Mouse (Mus musculus) CD8-positive naive resting alpha-beta T cell, adult 57 days (primary cell): ENCODE results near the gene Pck2. TPM values are rescaled to one million over a fixed set of nuclear protein-coding genes. Genes with fewer than 3 reads are reported as not detected.

Source experiments
- total RNA-seq: library from RNA; stranded (reverse); gene quantifications from one replicate; pipeline ENCODE4 v1.2.4, GENCODE M21; 2023

The Pck2 gene
- 10.7 TPM for total RNA-seq

DNA sequence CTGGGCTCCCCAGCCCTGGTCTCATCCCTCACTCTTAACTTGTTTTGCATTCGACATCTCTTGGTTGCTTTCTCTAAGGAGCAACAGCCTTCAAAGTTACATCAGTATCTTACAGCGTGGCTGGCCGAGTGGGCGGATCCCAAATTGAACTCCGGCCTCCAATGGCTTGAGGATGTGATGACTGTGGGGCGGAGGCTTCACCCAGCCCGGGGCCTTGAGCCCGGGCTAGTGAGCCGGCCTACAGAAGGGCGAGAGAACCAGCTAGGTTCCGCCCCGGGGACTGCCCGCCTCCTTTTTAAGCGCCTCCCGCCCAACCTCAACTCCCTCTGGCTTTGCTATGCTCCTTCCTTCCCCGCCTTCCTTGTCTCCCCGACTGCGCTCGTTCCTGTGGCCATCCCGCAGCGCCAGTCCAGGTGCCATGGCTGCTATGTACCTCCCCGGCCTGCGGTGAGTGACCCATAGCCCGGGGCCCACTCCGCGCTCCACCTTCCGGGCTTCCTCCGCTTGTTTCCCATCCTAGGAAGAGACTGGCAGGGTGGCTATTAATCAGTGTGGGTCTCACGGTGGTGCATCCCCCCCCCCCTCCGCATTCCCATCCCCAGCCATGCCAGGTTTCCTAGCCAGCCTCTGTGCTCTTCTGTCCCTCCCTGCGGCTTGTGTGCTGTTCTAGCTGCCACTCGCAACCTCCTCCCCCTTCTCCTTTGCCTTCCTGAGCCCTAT is at the start of gene Pck2:
Gene Pck2 (plus strand): TSS at position 200 of the 720 bp plus-strand sequence.

GRCm38 (mm10) chr14:55490361-55491201 is 49.5 kb upstream of the Pck2 start, which contains the start of gene Carmil3:
TSS of gene Carmil3 (plus strand) at chr14:55490651.

DNA sequence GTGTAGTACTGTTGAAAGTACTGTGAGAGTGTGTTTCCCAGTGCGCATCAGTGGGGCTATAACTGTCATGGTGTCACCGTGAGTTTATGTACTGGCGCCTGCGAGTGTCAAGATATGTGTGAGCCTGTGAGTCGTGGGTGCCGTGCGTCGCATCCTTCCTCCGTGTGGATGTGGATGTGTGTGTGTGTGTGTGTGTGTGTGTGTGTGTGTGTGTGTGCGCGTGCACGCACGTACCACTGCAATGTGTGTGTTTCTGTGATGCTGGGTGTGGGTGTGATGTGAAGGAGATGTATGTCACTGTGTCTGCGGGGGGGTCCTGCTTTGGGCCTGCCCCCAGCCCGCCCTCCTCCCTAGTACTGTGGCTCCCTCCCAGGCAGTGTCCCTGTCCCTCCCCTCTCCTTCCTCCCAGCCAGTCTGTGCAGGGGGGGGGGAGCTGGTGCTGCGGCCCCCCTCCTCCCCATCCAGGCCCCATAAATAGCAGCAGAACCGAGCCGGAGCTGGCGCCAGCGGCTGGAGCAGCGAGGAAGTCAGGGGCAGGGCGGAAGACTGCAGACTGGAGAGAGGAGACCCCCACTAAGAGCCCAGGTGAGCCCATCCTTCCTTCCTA is 29.8 kb upstream of the Pck2 start, which contains the start of gene Cpne6:
Gene Cpne6 (plus strand): TSS at position 321 of the 607 bp plus-strand sequence.

DNA sequence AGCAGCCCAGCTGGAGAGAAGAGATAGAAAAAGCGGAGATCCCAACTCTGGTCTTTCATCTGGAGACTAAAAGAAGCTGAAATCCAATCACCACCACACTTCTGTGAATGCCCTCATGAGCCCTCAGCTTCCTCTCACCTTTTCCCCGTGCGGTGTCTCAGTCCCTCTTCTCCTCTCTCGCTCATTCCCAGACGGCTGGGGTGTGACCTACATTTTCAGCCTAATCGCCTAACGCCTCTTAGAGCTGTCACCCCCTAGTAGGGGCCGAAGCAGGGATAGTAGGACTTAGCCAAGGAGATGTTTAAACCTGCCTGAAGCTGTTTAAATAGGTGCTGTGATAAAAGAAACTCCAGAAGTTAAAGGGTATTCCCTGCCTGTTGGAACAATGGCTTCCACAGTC is 15.3 kb upstream of the Pck2 start, which contains the start of gene Nrl:
Gene Nrl (minus strand): TSS at position 197 of the 400 bp plus-strand sequence.

GRCm38 (mm10) chr14:55559799-55560201 is 19.7 kb downstream of the Pck2 start, which contains the start of gene Dcaf11:
TSS of gene Dcaf11 (plus strand) at chr14:55560006.

GRCm38 (mm10) chr14:55560202-55561073 is 20.4 kb downstream of the Pck2 start, which contains the start of gene A730061H03Rik:
TSS of gene A730061H03Rik (minus strand) at chr14:55560406.

DNA sequence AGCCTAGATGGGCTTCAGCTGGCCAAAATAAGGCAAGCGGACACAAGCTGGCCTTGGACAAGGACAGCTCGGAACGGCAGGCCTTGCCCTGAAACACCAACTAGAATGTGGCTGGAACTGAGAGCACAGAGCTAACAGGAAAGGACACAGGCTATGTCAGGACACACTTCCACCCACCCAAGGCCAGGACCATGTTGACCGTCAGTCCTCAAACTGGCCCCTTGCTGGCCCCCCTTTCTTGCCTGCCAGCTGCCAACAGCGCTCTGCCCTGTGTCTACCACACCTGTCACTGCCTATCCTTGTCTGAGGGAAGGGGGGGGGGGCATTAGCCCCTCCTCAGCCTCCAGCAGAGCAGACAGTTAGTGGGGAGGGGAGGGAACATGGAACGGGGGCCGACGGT is 35.2 kb downstream of the Pck2 start, which contains the start of gene Fitm1:
Gene Fitm1 (plus strand): TSS at position 316 of the 400 bp plus-strand sequence.

GRCm38 (mm10) chr14:55577871-55578667 is 38.0 kb downstream of the Pck2 start, which contains the start of gene Psme1:
TSS of gene Psme1 (plus strand) at chr14:55578123.

GRCm38 (mm10) chr14:55584702-55585565 is 44.9 kb downstream of the Pck2 start, which contains the start of gene Emc9:
TSS of gene Emc9 (minus strand) at chr14:55585302.

GRCm38 (mm10) chr14:55590748-55591330 is 50.8 kb downstream of the Pck2 start, which contains the start of gene Psme2:
TSS of gene Psme2 (minus strand) at chr14:55591113.

DNA sequence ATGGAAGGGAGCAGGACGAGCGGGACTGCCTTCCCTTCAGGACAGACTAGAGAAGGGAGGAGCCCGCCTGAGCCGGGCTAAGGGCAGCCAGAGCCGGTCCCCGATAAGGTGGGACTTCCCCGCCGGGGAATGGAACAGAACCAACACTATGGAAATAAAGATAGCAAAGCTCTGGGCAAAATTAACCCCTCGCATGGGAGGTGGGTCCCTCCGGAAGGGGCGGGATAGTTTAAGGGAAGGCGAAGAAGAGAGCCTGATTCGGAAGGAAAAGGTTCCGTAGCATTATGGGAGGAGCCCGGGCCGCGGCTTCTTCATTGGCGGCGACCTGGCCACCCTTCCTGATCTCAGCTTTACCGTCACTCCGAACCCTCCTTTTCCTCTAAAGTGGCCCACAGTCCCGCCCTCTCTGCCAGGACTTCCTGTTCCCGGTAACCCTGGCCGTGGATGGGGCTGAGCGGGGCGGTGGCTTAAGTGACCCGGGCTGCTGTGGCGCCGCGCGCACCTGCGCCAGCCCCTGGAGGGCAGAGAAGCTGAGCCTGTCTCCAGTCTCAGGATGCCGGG is 51.3 kb downstream of the Pck2 start, which contains the start of gene Rnf31:
Gene Rnf31 (plus strand): TSS at position 378 of the 561 bp plus-strand sequence.

Other genes with a start within 250 kb of the Pck2 start
- gene Dhrs4, start 61.5 kb upstream of the Pck2 start, total RNA-seq, result 24.5 TPM
- gene Carmil3, start 49.6 kb upstream of the Pck2 start, total RNA-seq, result 0.52 TPM
- not detected for gene Cpne6, start 29.8 kb upstream of the Pck2 start, total RNA-seq
- gene Nrl, start 15.3 kb upstream of the Pck2 start, total RNA-seq, result not detected
- gene Dcaf11, start 19.7 kb downstream of the Pck2 start, total RNA-seq, result 72.0 TPM
- gene A730061H03Rik, start 20.1 kb downstream of the Pck2 start, total RNA-seq, result 2.6 TPM
- not detected for gene Fitm1, start 35.4 kb downstream of the Pck2 start, total RNA-seq
- gene Psme1, start 37.9 kb downstream of the Pck2 start, total RNA-seq, result 323 TPM
- gene Emc9, start 45.0 kb downstream of the Pck2 start, total RNA-seq, result 26.3 TPM
- gene Psme2, start 50.8 kb downstream of the Pck2 start, total RNA-seq, result 372 TPM
- gene Rnf31, start 51.4 kb downstream of the Pck2 start, total RNA-seq, result 91.9 TPM
- 90.0 TPM for gene Irf9, start 63.3 kb downstream of the Pck2 start, total RNA-seq
- not detected for gene Rec8, start 77.8 kb downstream of the Pck2 start, total RNA-seq
- 65.4 TPM for gene Ipo4, start 95.7 kb downstream of the Pck2 start, total RNA-seq
- 4.2 TPM for gene Gm49378, start 97.6 kb downstream of the Pck2 start, total RNA-seq
- 40.1 TPM for gene Tm9sf1, start 103.5 kb downstream of the Pck2 start, total RNA-seq
- 4.1 TPM for gene Tssk4, start 109.9 kb downstream of the Pck2 start, total RNA-seq
- gene Mdp1, start 120.2 kb downstream of the Pck2 start, total RNA-seq, result 45.7 TPM
- gene Gmpr2, start 131.7 kb downstream of the Pck2 start, total RNA-seq, result 18.6 TPM
- 164 TPM for gene Nedd8, start 131.9 kb downstream of the Pck2 start, total RNA-seq
- 101 TPM for gene Tinf2, start 141.6 kb downstream of the Pck2 start, total RNA-seq
- gene Tgm1, start 173.7 kb downstream of the Pck2 start, total RNA-seq, result 0.95 TPM
- gene Rabggta, start 182.0 kb downstream of the Pck2 start, total RNA-seq, result 85.8 TPM
- gene Dhrs1, start 205.4 kb downstream of the Pck2 start, total RNA-seq, result 11.6 TPM
- 30.4 TPM for gene Nop9, start 205.4 kb downstream of the Pck2 start, total RNA-seq
- not detected for gene Cideb, start 218.2 kb downstream of the Pck2 start, total RNA-seq
- 0.18 TPM for gene Ltb4r2, start 221.2 kb downstream of the Pck2 start, total RNA-seq
- 0.37 TPM for gene Ltb4r1, start 225.7 kb downstream of the Pck2 start, total RNA-seq
- gene Adcy4, start 243.8 kb downstream of the Pck2 start, total RNA-seq, result 0.52 TPM
- gene Ripk3, start 248.6 kb downstream of the Pck2 start, total RNA-seq, result 40.3 TPM